Mouse (Mus musculus): ENCODE measurements around the gene Rnf152. TPM values are rescaled to one million over a fixed set of nuclear protein-coding genes. Genes with fewer than 3 reads are reported as not detected.

The Rnf152 gene
- polyA plus RNA-seq, 1 experiment, result not detected

GRCm38 (mm10) chr1:105246075-105246574 is 110.4 kb downstream of the Rnf152 start:
- Histone ChIP-seq H3K36me3 (ENCODE audit: control insufficient read depth, insufficient read depth) (no peaks in the 10 kb centered on the region), H3K79me2 (ENCODE audit: control insufficient read depth, insufficient read depth) (no peaks in the 10 kb centered on the region), H3K4me3 (ENCODE audit: insufficient read depth, poor library complexity, severe bottlenecking) (no peak overlapping the region), H3K27me3 (ENCODE audit: control insufficient read depth, insufficient read depth, insufficient read length) (no peaks in the 10 kb centered on the region), H3ac (ENCODE audit: control insufficient read depth, insufficient read length, low read depth) (no peak overlapping the region), H3K79me3 (ENCODE audit: low read depth) (no peaks in the 10 kb centered on the region)
- no peak for TF ChIP-seq MYOG (IDR thresholded peaks at IDR 0.05; ENCODE audit: control insufficient read depth, extremely low read depth, insufficient read length)
- no peak for TF ChIP-seq FOSL1 (IDR thresholded peaks at IDR 0.05; ENCODE audit: insufficient read depth, low read length, poor library complexity, severe bottlenecking)
- TF ChIP-seq MYOD1 (IDR thresholded peaks at IDR 0.05; ENCODE audit: control insufficient read depth, insufficient read length, low read depth), result no peak
- no peak for TF ChIP-seq CEBPB (IDR thresholded peaks at IDR 0.05; ENCODE audit: low read depth)
- no peak for TF ChIP-seq USF1 (IDR thresholded peaks at IDR 0.05; ENCODE audit: low read depth)
- TF ChIP-seq CTCF (IDR thresholded peaks at IDR 0.05; ENCODE audit: control insufficient read depth, insufficient read depth, insufficient read length), result no peak
- no peak for TF ChIP-seq MAX (IDR thresholded peaks at IDR 0.05)

- TF ChIP-seq MYOG (IDR thresholded peaks at IDR 0.05; ENCODE audit: control insufficient read depth, extremely low read depth, insufficient read length) (no peak), USF1 (IDR thresholded peaks at IDR 0.05; ENCODE audit: low read depth) (no peak), CTCF (IDR thresholded peaks at IDR 0.05; ENCODE audit: control insufficient read depth, insufficient read depth, insufficient read length) (no peak), CEBPB (IDR thresholded peaks at IDR 0.05; ENCODE audit: low read depth) (no peak), MYOD1 (IDR thresholded peaks at IDR 0.05; ENCODE audit: control insufficient read depth, insufficient read length, low read depth) (no peak), FOSL1 (IDR thresholded peaks at IDR 0.05; ENCODE audit: insufficient read depth, low read length, poor library complexity, severe bottlenecking) (no peak), MAX (IDR thresholded peaks at IDR 0.05) (no peak)
- no peaks in the 10 kb centered on the region for H3K27me3 ChIP-seq (ENCODE audit: control insufficient read depth, insufficient read depth, insufficient read length)
Observed at GRCm38 (mm10) chr1:105243359-105244142, 113.0 kb downstream of the Rnf152 start.

GRCm38 (mm10) chr1:105240185-105240584 is 116.3 kb downstream of the Rnf152 start:
- no peak overlapping the region for H3K4me3 ChIP-seq (ENCODE audit: insufficient read depth, poor library complexity, severe bottlenecking)
- no peaks in the 10 kb centered on the region for H3K79me3 ChIP-seq (ENCODE audit: low read depth)
- no peaks in the 10 kb centered on the region for H3K27me3 ChIP-seq (ENCODE audit: control insufficient read depth, insufficient read depth, insufficient read length)
- H3K36me3 ChIP-seq (ENCODE audit: control insufficient read depth, insufficient read depth), result no peaks in the 10 kb centered on the region
- no peaks in the 10 kb centered on the region for H3K79me2 ChIP-seq (ENCODE audit: control insufficient read depth, insufficient read depth)
- H3ac ChIP-seq (ENCODE audit: control insufficient read depth, insufficient read length, low read depth), result no peak overlapping the region
- TF ChIP-seq CTCF (IDR thresholded peaks at IDR 0.05; ENCODE audit: control insufficient read depth, insufficient read depth, insufficient read length) (no peak), MAX (IDR thresholded peaks at IDR 0.05) (no peak), USF1 (IDR thresholded peaks at IDR 0.05; ENCODE audit: low read depth) (no peak), MYOG (IDR thresholded peaks at IDR 0.05; ENCODE audit: control insufficient read depth, extremely low read depth, insufficient read length) (no peak), MYOD1 (IDR thresholded peaks at IDR 0.05; ENCODE audit: control insufficient read depth, insufficient read length, low read depth) (no peak), CEBPB (IDR thresholded peaks at IDR 0.05; ENCODE audit: low read depth) (no peak), FOSL1 (IDR thresholded peaks at IDR 0.05; ENCODE audit: insufficient read depth, low read length, poor library complexity, severe bottlenecking) (no peak)

More at GRCm38 (mm10) chr1:105243359-105244142, 113.0 kb downstream of the Rnf152 start:
- Histone ChIP-seq H3K36me3 (ENCODE audit: control insufficient read depth, insufficient read depth) (no peaks in the 10 kb centered on the region), H3ac (ENCODE audit: control insufficient read depth, insufficient read length, low read depth) (no peak overlapping the region), H3K79me2 (ENCODE audit: control insufficient read depth, insufficient read depth) (no peaks in the 10 kb centered on the region), H3K79me3 (ENCODE audit: low read depth) (no peaks in the 10 kb centered on the region), H3K4me3 (ENCODE audit: insufficient read depth, poor library complexity, severe bottlenecking) (no peak overlapping the region)

All from C2C12 (cell line).